Mouse (Mus musculus): ENCODE measurements around the gene Klhdc4. TPM values are rescaled to one million over a fixed set of nuclear protein-coding genes. Genes with fewer than 3 reads are reported as not detected.

The Klhdc4 gene
- polyA plus RNA-seq, 1 experiment from 2014 or later = 50.4 TPM

Other genes starting within 250 kb of the Klhdc4 start
- gene Map1lc3b, start 239.2 kb downstream of the Klhdc4 start, polyA plus RNA-seq (2016; fragmentation: Nextera tagmentation; extraction: Ambion mirVana) = 280 and 292 TPM in 2 replicates
- 27.7 TPM in 2 replicates for gene Zcchc14, start 176.7 kb downstream of the Klhdc4 start, polyA plus RNA-seq (2016; fragmentation: Nextera tagmentation; extraction: Ambion mirVana)
- 35.8 and 39.1 TPM in 2 replicates for gene Jph3, start 99.9 kb downstream of the Klhdc4 start, polyA plus RNA-seq (2016; fragmentation: Nextera tagmentation; extraction: Ambion mirVana)
- 37.6 and 37.9 TPM in 2 replicates for gene Slc7a5, start 78.1 kb upstream of the Klhdc4 start, polyA plus RNA-seq (2016; fragmentation: Nextera tagmentation; extraction: Ambion mirVana)
- gene Car5a, start 115.3 kb upstream of the Klhdc4 start, polyA plus RNA-seq (2016; fragmentation: Nextera tagmentation; extraction: Ambion mirVana) = 0.23 TPM in 1 of 2 replicates, not detected in the other
- 58.8 and 66.6 TPM in 2 replicates for gene Banp, start 120.2 kb upstream of the Klhdc4 start, polyA plus RNA-seq (2016; fragmentation: Nextera tagmentation; extraction: Ambion mirVana)